Mouse (Mus musculus) C2C12 (cell line): ENCODE results near the gene Akap2. TPM values are rescaled to one million over a fixed set of nuclear protein-coding genes. Genes with fewer than 3 reads are reported as not detected.

Experiments
- H3K27me3 ChIP-seq: one replicate; pipeline ENCODE4 v1.6.1; 2011; ENCODE audit not compliant: control insufficient read depth, insufficient read depth, insufficient read length
- H3K36me3 ChIP-seq: one replicate; pipeline ENCODE4 v1.6.1; 2011; ENCODE audit not compliant: control insufficient read depth, insufficient read depth
- H3K4me3 ChIP-seq: one replicate; pipeline ENCODE4 v1.5.1; 2011; ENCODE audit warnings: mild to moderate bottlenecking, control low read depth; ENCODE audit not compliant: poor library complexity, insufficient read depth, severe bottlenecking
- H3K79me2 ChIP-seq: one replicate; pipeline ENCODE4 v1.6.1; 2011; ENCODE audit not compliant: control insufficient read depth, insufficient read depth
- H3K79me3 ChIP-seq: one replicate; pipeline ENCODE4 v1.6.1; 2011; ENCODE audit warnings: low read depth, control low read depth
- H3ac ChIP-seq: one replicate; pipeline ENCODE3; 2011; ENCODE audit warnings: low read depth; ENCODE audit not compliant: control insufficient read depth, insufficient read length
- CEBPB ChIP-seq: IDR thresholded peaks from one replicate; pipeline ENCODE4 v1.6.1; 2011; ENCODE audit warnings: low read depth, mild to moderate bottlenecking, control low read depth, moderate library complexity
- CTCF ChIP-seq: IDR thresholded peaks from one replicate; pipeline ENCODE4 v1.5.1; 2011; ENCODE audit not compliant: control insufficient read depth, insufficient read depth, insufficient read length
- FOSL1 ChIP-seq: IDR thresholded peaks from one replicate; pipeline ENCODE4 v1.8.0; 2011; ENCODE audit warnings: mild to moderate bottlenecking, low read length; ENCODE audit not compliant: poor library complexity, insufficient read depth, severe bottlenecking
- MAX ChIP-seq: IDR thresholded peaks from one replicate; pipeline ENCODE4 v1.6.1; 2011; ENCODE audit warnings: mild to moderate bottlenecking, control low read depth
- MYOD1 ChIP-seq: IDR thresholded peaks from one replicate; pipeline ENCODE4 v1.6.1; 2011; ENCODE audit warnings: low read depth; ENCODE audit not compliant: control insufficient read depth, insufficient read length
- MYOG ChIP-seq: IDR thresholded peaks from one replicate; pipeline ENCODE4 v1.6.1; 2011; ENCODE audit not compliant: control insufficient read depth, insufficient read length; ENCODE audit errors: extremely low read depth
- USF1 ChIP-seq: IDR thresholded peaks from one replicate; pipeline ENCODE4 v1.6.1; 2011; ENCODE audit warnings: low read depth, mild to moderate bottlenecking, control low read depth, moderate library complexity
- polyA plus RNA-seq: library from polyadenylated mRNA; unstranded; fragments of >200 nt; fragmentation: generic; extraction: Trizol; gene quantifications from one replicate; pipeline ENCODE4 v1.2.1, GENCODE M21; 2012; ENCODE audit warnings: missing spikeins

Akap2 gene
- polyA plus RNA-seq, 1 experiment = 37.0 TPM

DNA sequence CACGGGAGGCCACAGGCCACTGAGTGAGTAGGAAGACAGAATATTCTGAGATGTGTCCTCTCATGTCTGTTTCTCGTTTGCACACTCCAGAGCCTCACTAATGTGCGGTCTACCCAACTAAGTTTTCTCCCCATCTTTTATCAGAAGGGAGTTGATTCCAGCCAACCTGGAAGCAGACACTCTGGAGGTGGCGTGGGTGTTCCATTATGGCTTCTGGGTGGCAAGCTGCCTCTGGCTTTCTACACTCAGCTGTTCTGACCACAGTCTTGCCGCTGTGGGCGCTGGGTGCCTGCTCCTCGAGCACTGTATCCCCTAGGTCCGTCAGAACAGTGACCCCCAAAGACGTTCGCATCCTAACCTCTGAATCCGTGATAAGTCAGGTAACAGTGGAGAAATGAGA, 34.5 kb upstream of the Akap2 start:
- TF ChIP-seq CEBPB = no peak
- no peak for TF ChIP-seq MAX
- TF ChIP-seq MYOD1 = no peak
- no peak for TF ChIP-seq CTCF
- no peak for TF ChIP-seq MYOG
- TF ChIP-seq FOSL1 = no peak
- no peak for TF ChIP-seq USF1
- H3ac ChIP-seq = no peak overlapping the region
- no peaks in the 10 kb centered on the region for H3K79me3 ChIP-seq
- H3K4me3 ChIP-seq = no peak overlapping the region
- no peaks in the 10 kb centered on the region for H3K79me2 ChIP-seq
- no peaks in the 10 kb centered on the region for H3K27me3 ChIP-seq
- H3K36me3 ChIP-seq = peaks cover 2% of the 10 kb centered on the region

DNA sequence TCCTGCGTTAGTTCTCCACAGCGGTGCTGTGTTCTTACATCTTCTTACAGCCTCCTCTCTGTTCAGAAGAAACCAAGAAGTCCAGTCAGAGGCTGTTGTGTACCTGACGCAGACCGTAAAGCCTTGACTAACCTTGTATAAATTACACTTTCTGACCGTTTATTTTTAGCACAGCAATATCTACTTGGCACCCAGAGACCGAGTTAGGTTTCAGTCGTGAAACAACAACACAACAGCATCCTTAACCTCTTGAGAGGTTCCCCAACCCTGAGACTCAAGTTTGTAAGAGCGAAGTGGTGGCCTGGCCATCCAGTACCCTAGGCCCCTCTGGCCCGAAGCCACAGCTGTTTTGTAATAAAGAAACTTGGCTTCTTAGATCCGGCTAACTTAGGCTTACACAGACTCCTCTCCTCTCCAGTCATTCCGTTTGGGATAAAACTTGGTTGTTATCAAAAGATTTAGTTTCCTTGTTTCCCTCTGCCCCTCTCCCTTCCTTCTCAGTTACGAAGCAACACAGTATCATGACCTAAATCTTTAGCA, 32.7 kb upstream of the Akap2 start:
- Histone ChIP-seq H3K79me3 (no peaks in the 10 kb centered on the region), H3K79me2 (no peaks in the 10 kb centered on the region), H3ac (no peak overlapping the region), H3K4me3 (no peak overlapping the region), H3K27me3 (no peaks in the 10 kb centered on the region), H3K36me3 (peaks cover 13% of the 10 kb centered on the region)
- TF ChIP-seq CTCF = no peak
- no peak for TF ChIP-seq MYOD1
- no peak for TF ChIP-seq MAX
- TF ChIP-seq FOSL1 = no peak
- no peak for TF ChIP-seq USF1
- no peak for TF ChIP-seq CEBPB
- no peak for TF ChIP-seq MYOG

DNA sequence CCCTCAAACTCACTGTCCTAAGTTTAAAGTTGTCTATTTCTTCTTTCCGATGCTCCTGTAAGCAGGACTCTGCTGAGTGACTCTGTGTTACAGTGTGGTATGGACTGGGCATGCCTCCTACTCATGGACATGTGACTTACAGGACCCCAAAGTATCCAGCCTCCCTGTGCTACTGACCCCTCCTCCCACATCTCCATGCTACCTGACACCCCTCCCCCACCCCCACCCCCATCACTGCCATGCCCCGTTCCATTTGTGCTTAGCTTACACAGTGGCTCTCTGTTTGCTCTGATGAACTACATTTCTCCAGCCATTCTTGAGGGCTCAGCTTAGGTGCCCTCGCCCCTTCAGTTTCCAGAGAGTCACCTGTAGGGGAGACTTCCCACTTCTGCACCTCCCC, 30.7 kb upstream of the Akap2 start:
- Histone ChIP-seq H3K79me3 (no peaks in the 10 kb centered on the region), H3K27me3 (no peaks in the 10 kb centered on the region), H3ac (no peak overlapping the region), H3K4me3 (no peak overlapping the region), H3K79me2 (no peaks in the 10 kb centered on the region), H3K36me3 (peaks cover 27% of the 10 kb centered on the region)
- TF ChIP-seq CTCF (no peak), CEBPB (no peak), MYOD1 (no peak), USF1 (no peak), FOSL1 (no peak), MAX (no peak), MYOG (no peak)

DNA sequence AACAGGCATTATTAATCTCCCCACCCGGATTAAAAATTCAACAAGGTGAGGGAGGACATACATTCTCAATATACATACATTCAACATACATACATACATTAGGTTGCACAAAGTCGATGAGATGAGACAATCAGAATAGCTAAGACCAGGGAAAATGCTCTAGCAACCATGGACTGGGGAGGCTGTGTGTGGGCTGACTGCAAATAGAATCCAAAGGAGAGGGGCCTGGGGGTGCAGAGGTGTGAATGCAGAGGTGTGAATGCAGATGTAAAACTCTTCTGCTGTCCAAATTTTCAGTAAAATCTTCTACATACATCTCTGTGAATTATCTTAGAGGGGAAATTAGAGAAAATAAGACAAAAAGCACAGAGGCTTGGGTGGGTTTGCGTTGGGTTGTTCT, 29.9 kb upstream of the Akap2 start:
- no peak overlapping the region for H3ac ChIP-seq
- H3K36me3 ChIP-seq = peaks cover 27% of the 10 kb centered on the region
- no peaks in the 10 kb centered on the region for H3K27me3 ChIP-seq
- TF ChIP-seq FOSL1 (no peak), MAX (no peak), CTCF (no peak), USF1 (no peak), CEBPB (no peak), MYOG (no peak), MYOD1 (no peak)
- H3K79me3 ChIP-seq = no peaks in the 10 kb centered on the region
- no peak overlapping the region for H3K4me3 ChIP-seq
- no peaks in the 10 kb centered on the region for H3K79me2 ChIP-seq

DNA sequence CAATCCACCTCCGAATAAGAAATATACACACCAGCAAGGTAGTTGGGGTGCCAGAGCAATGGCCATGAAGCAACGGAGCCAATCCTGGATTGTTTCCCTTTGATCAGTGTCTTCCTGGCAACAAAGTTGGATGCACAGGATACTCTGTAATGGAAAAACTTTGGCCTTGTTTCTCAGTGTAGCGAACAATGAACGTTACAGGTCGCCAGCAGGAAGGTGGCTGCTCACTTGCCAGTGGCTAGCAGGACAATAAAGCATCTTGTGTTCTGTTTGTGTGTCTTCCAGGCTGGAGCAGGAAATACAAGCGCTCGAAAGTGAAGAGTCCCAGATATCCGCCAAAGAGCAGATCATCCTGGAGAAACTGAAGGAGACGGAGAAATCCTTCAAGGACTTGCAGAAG, 29.3 kb upstream of the Akap2 start:
- Histone ChIP-seq H3K27me3 (no peaks in the 10 kb centered on the region), H3ac (no peak overlapping the region), H3K79me3 (no peaks in the 10 kb centered on the region), H3K79me2 (no peaks in the 10 kb centered on the region), H3K4me3 (no peak overlapping the region), H3K36me3 (peaks cover 27% of the 10 kb centered on the region)
- TF ChIP-seq MYOD1 (no peak), FOSL1 (no peak), MYOG (no peak), CTCF (no peak), MAX (no peak), CEBPB (no peak), USF1 (no peak)

DNA sequence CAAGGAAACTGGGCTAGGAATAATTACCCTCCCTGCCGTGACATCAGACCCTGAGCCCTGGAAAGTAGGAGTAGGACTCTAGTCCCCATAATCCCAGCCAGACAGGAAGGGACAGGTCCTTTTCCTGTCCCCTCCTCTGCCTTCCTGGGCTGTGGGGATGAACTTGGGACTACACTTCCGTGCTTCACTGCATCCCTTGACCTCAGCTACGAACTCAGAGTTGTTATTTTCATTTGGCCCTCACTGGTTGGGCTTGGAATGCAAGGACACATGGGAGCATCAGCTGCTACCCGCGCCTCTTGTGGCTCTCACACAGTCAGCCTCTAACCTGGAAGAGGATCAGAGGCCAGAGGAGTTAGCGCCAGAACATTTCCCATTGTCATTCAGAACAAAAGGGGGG, 27.5 kb upstream of the Akap2 start:
- no peaks in the 10 kb centered on the region for H3K27me3 ChIP-seq
- H3K79me3 ChIP-seq = no peaks in the 10 kb centered on the region
- H3K4me3 ChIP-seq = no peak overlapping the region
- no peak for TF ChIP-seq CTCF
- TF ChIP-seq CEBPB = no peak
- no peak for TF ChIP-seq MAX
- no peak for TF ChIP-seq MYOD1
- TF ChIP-seq MYOG = no peak
- no peaks in the 10 kb centered on the region for H3K79me2 ChIP-seq
- no peak overlapping the region for H3ac ChIP-seq
- peaks cover 27% of the 10 kb centered on the region for H3K36me3 ChIP-seq
